Mouse (Mus musculus): ENCODE measurements around the gene Ddc.

DNA sequence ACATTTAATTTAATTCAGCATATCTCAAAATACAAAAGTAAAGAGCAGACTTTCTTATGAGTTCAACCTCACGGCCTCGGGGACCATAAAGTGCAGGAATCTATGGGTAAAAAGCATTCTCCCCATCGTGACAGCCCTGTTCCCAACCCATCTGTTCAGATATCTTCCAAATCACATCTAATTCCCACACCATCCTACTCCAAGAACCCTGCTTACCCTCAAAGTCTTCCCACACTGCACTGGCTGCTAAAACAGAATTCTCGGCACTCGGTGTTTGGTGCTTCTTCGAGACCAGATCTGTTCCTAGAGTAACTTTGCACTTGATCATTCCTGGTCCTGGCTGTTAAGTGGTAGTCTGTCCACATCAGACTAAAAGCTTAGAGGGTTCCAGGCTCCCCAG is 119.6 kb downstream of the Ddc start:
- TF ChIP-seq POLR2A (IDR thresholded peaks at IDR 0.05; ENCODE audit: insufficient read depth, low read depth, low read length) (no peak), CTCF (IDR thresholded peaks at IDR 0.05; ENCODE audit: insufficient read depth, low read depth, low read length) (no peak)
